Mouse (Mus musculus): ENCODE results near the gene Slc37a3.

DNA sequence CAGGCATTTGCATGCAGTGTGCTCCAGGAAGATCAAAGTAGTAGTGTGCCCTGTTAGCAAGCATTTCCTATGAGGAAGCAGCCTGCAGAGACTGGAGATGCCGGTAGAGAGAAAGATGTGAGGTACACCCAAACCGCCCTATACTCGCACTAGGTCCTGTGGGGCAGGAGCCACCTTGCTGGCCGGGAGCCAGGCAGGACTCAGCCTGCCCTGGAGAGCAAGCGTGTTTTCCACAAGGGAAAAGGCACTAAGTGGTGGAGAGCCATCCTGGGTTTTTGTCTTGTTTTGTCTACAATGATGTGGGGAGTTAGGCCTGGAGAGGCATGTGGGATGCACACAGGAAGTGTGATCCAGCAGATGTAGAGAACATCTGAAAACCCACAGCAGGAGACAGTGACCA is 57.2 kb downstream of the Slc37a3 start:
- TF ChIP-seq POLR2A (IDR thresholded peaks at IDR 0.05; ENCODE audit: borderline replicate concordance, control insufficient read depth, low read depth, low read length) (no peak), CTCF (IDR thresholded peaks at IDR 0.05; ENCODE audit: control insufficient read depth, insufficient read depth, low read length) (no peak)
